Mouse (Mus musculus) bone marrow macrophage, adult 2 months (primary cell): ENCODE data around the gene Triap1. TPM values are rescaled to one million over a fixed set of nuclear protein-coding genes. Genes with fewer than 3 reads are reported as not detected.
A peak's percentile ranks its signal among the peaks of the same experiment; 100 is the strongest.

ENCODE experiments used
- H3K27ac ChIP-seq: 2 replicates; pipeline ENCODE4 v1.5.1; 2012; ENCODE audit warnings: low read depth, low read length; ENCODE audit not compliant: insufficient read depth
- H3K4me1 ChIP-seq: 2 replicates; pipeline ENCODE4 v1.6.1; 2012; ENCODE audit warnings: low read length; ENCODE audit not compliant: control insufficient read depth, insufficient read depth
- H3K4me3 ChIP-seq: 2 replicates; pipeline ENCODE4 v1.5.1; 2012; ENCODE audit warnings: mild to moderate bottlenecking, low read length, moderate library complexity; ENCODE audit not compliant: insufficient read depth
- CTCF ChIP-seq: IDR thresholded peaks from 2 replicates; pipeline ENCODE4 v1.5.1; 2012; ENCODE audit warnings: low read depth, mild to moderate bottlenecking, low read length, moderate library complexity
- POLR2A ChIP-seq: IDR thresholded peaks from 2 replicates; pipeline ENCODE4 v1.6.1; 2012; ENCODE audit warnings: mild to moderate bottlenecking, low read depth, low read length, borderline replicate concordance
- polyA plus RNA-seq: library from polyadenylated mRNA; stranded (reverse); fragments of >200 nt; gene quantifications from 2 replicates; pipeline ENCODE4 v1.2.4, GENCODE M21; 2012; ENCODE audit not compliant: missing spikeins, insufficient read depth, insufficient read length

Gene Triap1
- polyA plus RNA-seq, 1 experiment: 60.2 TPM

DNA sequence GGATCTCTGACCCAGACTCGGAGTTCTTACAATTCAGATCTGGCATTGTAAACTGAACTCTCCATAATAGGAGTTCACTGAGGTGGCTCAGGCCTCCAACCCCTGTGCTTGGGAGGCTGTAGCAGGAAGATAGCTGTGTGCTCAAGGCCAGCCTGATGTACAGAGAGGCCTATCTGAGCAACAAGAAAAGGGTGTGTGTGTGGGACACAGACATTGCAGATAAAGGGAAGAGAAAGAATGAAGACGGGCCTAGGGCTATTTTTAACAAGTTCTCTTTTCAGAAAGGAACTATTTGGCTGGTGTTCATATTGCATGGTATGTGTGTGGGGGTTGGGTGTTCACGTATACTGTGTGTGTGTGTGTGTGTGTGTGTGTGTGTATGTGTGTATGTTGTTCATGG is 7.4 kb upstream of the Triap1 start:
- H3K4me1 ChIP-seq: peaks cover 70% of the 10 kb centered on the region
- peak overlapping the region; percentile 82 for H3K27ac ChIP-seq
- TF ChIP-seq POLR2A (no peak), CTCF (no peak)
- H3K4me3 ChIP-seq: no peak overlapping the region

DNA sequence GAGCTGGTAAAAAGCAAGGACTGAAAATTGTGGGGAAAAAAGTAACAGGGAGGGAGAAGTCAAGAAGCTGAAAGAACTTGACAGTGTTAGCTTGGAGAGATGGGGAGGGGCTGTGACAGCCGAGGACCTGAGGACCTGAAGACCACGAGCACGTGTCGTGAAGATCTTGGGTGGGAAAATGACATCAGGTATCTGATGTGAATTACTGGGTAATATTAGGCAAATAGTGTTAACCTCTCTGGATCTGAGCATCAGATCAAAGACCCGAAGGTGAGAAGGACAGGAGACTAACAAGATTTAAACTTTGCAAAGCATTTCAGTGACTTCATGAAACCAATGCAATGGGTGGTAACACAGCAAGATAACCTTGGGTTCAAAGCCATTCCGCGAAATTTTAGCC is 1.0 kb upstream of the Triap1 start:
- H3K4me1 ChIP-seq: peaks cover 34% of the 10 kb centered on the region
- no peak overlapping the region for H3K27ac ChIP-seq
- H3K4me3 ChIP-seq: peak overlapping the region; percentile 85
- TF ChIP-seq CTCF (no peak), POLR2A (no peak)

DNA sequence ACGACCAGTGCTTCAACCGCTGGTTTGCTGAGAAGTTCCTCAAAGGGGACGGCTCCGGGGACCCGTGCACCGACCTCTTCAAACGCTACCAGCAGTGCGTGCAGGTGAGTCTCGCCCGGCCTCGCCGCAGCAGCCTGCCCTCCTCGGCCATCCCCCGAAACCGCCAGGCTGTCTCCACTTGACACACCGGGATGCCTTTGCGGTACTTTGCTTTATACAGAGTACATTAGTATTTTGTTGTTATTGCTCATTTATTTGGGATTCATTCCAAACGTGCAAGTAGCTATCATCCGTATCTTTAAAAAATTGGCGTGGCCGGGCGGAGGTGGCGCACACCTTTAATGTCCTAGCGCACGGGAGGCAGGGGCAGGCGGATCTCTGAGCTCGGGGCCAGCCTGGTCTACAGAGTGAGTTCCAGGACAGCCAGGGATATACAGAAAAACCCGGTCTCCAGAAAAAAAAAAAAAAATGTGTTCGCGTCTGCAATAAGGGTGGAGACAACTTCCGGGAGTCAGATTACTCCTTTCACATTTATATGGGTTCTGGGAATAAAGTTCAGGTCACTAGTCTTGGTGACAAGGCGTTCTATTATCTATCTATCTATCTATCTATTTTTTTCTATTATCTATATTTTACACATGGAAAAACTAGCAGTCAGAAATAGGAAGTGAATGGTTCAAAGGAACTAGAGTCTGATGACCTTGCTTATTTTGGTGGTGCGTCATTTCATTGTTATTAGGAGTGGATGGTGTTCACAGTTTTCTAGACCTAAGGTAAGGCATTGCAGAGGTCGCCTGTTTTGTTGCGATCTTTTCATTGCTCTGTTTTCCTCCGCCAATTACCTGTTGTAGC is 515 bp downstream of the Triap1 start:
- Histone ChIP-seq H3K27ac (peak overlapping the region; percentile 32), H3K4me1 (peaks cover 23% of the 10 kb centered on the region), H3K4me3 (peak overlapping the region; percentile 85)
- TF ChIP-seq POLR2A (no peak), CTCF (no peak)

DNA sequence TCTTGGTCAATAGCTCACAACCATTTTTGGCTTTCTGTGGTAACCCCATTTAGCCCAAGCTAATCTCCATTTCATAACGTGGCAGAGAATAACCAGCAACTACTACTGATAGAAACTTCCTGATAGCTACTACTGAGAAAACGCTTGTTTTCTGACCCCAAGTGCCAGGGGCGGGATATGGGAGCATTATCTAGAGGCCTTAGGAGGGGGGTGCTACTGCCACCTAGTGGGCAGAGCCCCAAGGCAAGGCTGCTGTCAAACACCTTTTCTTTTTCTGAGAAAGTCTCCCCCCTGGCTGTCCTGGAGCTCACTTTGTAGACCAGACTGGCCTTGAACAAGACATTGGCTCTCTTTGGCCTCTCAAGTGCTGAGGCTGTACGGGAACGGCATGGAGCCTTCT is 6.5 kb downstream of the Triap1 start:
- Histone ChIP-seq H3K27ac (no peak overlapping the region), H3K4me1 (peaks cover 7% of the 10 kb centered on the region), H3K4me3 (peak overlapping the region; percentile 93)
- peak; percentile 97 for TF ChIP-seq CTCF
- no peak for TF ChIP-seq POLR2A

DNA sequence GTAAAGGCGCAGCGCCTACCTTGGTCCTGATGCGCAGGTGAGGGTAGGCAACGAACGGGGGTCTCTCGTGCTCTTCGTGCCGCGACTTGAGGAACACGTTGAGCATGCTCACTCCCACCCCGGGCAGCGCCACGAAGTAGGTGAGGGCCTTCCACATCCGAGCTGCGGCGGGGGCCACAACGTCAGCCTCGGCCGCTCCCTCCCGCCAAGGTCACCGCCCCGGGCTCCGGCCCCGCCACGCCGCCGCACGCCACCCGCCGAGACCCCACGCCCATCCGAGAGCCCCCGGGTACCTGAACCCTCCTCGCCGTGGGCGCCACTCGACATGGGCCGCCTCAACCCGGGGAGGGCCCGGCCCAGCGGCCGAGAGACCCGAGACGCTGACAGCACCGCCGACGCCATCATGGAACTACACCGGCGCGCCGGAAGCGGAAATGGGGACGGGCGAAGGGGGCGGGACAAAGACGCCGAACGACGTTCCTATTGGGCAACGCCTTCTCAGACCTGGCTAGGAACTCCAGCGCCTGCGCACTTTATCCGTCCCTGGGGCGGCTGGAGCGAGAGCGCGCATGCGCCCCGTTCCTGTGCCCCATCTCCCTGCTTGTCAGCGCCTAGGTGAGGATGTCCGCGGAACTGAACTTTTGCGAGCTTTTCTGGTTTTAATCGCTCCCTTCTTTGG is 7.7 kb downstream of the Triap1 start, which contains the start of gene Cox6a1:
Cox6a1 (minus strand) TSS at position 436 of the 679 bp plus-strand sequence.
- Histone ChIP-seq H3K4me3 (peak within 1 kb of the TSS; percentile 93), H3K27ac (peak within 1 kb of the TSS; percentile 38), H3K4me1 (peaks cover 7% of the 10 kb centered on the region)
- TF ChIP-seq CTCF (no peak), POLR2A (no peak)

DNA sequence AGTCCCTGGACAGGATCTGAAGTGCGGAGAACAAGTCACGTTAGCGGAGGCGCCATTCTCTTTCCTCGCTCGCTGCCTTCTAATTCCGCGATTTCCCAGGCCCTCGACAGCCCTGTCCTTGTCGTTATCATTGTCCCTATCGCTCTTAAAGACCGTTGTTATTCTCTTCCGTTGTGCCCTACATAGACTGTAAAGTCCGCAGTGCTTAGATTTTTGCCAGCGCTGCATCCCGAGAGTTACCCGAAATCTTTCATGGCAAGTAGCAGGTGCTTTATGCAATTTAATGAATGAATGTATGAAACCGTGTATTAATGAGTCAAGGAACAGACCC is 8.2 kb downstream of the Triap1 start:
- peaks cover 7% of the 10 kb centered on the region for H3K4me1 ChIP-seq
- TF ChIP-seq POLR2A (no peak), CTCF (no peak)
- peak overlapping the region; percentile 93 for H3K4me3 ChIP-seq
- peak overlapping the region; percentile 17 for H3K27ac ChIP-seq

DNA sequence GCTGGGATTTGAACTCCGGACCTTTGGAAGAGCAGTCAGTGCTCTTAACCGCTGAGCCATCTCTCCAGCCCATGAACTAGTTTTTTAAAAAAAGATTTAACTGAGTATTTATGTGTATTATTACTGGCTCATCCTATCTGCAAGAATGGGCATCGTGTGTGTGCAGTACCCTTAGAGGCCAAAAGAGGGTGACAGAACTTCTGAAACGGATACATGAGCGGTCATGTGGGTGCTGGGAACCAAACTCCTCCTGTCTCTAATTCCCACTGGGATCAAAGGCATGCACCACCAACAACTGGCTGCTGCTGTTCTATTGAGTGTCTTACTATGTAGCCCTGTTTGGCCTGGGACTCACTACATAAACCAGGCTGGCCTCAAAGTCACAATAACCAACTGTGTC is 10.3 kb downstream of the Triap1 start:
- peaks cover 7% of the 10 kb centered on the region for H3K4me1 ChIP-seq

DNA sequence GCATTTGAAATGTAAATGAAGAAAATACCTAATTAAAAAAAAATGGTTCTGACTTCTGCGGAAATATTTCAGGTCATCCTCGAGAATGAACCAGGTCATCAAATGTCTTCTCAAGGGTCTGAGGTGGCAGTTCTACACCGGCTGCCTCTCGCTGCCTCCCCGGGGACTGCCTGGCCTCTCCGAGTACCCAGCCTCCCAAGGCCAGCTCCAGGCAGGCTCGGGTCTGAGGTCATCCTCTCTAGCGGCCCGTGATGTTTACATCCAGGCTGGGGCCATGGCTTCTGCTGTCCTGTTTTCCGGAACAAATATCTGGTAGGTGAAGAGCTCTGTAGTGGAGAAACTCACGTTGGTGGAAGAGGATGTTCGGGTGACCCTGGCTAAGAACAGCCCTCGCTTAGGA is 14.0 kb downstream of the Triap1 start:
- no peak overlapping the region for H3K4me3 ChIP-seq
- TF ChIP-seq POLR2A: no peak
- TF ChIP-seq CTCF: no peak
- H3K27ac ChIP-seq: no peak overlapping the region
- no peaks in the 10 kb centered on the region for H3K4me1 ChIP-seq

More for the DNA sequence above, 10.3 kb downstream of the Triap1 start:
- Histone ChIP-seq H3K27ac (no peak overlapping the region), H3K4me3 (no peak overlapping the region)
- TF ChIP-seq CTCF: no peak

DNA sequence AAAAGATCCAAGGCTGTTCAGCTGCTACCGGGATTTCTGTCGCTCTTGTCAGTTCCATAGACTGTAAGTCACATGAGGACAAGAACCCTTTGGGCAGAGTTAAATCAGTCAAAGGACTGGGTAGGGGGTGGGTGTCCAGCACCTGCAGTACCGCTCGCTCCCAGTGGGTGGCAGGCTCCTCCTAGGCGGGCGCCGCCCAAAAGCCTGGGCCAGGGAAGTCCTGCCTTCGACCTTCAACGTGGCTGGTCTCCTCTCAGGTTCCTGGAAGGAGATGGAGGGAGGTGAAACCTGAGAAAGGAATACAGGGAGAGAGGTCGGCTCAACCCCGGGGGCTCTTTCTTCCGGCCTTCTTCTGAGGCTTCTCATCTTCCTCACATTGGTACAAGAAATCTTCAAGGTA is 17.8 kb downstream of the Triap1 start:
- Histone ChIP-seq H3K4me1 (no peaks in the 10 kb centered on the region), H3K4me3 (no peak overlapping the region), H3K27ac (no peak overlapping the region)
- TF ChIP-seq POLR2A (no peak), CTCF (peak; percentile 72)

DNA sequence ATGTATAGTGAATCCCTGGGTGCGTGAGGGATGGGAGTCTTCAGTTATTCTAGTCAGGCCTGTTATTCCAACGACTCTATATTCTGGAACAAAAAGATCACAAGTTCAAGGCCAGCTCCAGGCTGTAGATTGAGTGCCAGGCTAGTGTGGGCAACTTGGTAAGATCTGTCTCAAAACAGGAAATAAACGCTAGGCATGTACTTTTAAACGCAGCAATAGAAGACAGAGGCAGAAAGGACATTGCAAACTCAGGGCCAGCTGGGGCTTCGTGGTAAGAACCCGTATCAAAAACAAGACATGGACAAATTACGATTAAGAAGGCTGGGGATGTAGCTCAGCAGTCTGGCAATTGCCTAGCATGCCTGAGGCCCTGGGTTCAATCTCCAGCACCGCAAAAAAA is 18.4 kb downstream of the Triap1 start:
- no peak for TF ChIP-seq CTCF
- TF ChIP-seq POLR2A: no peak
- Histone ChIP-seq H3K27ac (no peak overlapping the region), H3K4me3 (no peak overlapping the region), H3K4me1 (no peaks in the 10 kb centered on the region)
